Mouse (Mus musculus): ENCODE measurements around the gene Gm5901. TPM values are rescaled to one million over a fixed set of nuclear protein-coding genes. Genes with fewer than 3 reads are reported as not detected.
"Not testable (repeated sequence)": the region's sequence is repeated elsewhere in the genome, so short reads cannot be mapped to it uniquely, and the experiment has no call there.

Gm5901 gene
- polyA plus RNA-seq, 1 experiment from 2014 or later = not detected

DNA sequence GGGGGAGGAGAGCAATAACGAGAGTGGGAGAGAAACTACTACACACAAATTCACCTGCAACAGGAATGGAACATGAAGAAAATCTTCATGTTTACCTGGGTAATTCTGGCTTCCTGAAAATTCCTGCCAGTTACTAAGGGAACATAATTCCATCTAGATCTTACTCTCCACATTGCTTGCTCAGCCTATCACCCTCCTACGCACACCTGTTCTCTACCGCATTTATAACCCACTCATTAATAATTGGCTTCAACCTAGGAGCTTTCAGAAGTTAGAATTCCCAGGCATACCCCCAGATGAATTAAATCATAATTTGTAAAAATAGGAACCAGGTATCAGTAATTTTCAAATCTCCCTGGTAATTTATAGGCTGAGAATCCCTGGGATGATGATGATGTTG lies 862 bp upstream of the Gm5901 start:
- WGBS = 97% methylated on average over 3 of the region's 3 CpGs
- H3K9me3 ChIP-seq = no peaks in the 10 kb centered on the region
- no peaks in the 10 kb centered on the region for H3K4me1 ChIP-seq
- H3K36me3 ChIP-seq (replicated peaks) = peaks cover 72% of the 10 kb centered on the region
- H3K4me3 ChIP-seq = no peak overlapping the region
- H3K27me3 ChIP-seq (replicated peaks; ENCODE audit: low read depth, poor library complexity, severe bottlenecking) = no peaks in the 10 kb centered on the region
- no peak for DNase-seq (ENCODE audit: low spot score)
- no peak overlapping the region for H3K27ac ChIP-seq (replicated peaks)

DNA sequence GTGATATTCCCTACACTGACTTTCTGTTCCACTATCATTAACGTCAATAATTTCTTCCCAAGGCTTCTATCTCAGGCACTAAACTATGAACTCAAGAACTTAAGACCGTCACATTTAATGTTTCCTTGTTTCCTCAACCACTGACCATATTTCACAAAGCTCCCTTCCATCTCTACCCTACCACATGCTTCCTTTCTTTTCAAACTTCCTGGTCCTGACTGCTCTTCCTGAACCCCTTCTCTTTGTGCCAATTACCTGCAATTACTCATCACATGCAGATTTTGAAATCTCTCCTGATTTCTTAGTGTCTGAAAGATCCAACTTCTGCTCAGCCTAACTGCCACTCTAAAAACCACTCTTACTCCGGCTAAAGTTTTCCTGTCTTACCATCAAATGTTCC lies 5.5 kb downstream of the Gm5901 start:
- no peaks in the 10 kb centered on the region for H3K9me3 ChIP-seq
- H3K4me3 ChIP-seq = no peak overlapping the region
- DNase-seq (ENCODE audit: low spot score) = no peak
- WGBS = 93% methylated on average over 3 of the region's 3 CpGs
- H3K27ac ChIP-seq (replicated peaks) = no peak overlapping the region
- H3K4me1 ChIP-seq = no peaks in the 10 kb centered on the region
- peaks cover 98% of the 10 kb centered on the region for H3K36me3 ChIP-seq (replicated peaks)
- H3K27me3 ChIP-seq (replicated peaks; ENCODE audit: low read depth, poor library complexity, severe bottlenecking) = no peaks in the 10 kb centered on the region

DNA sequence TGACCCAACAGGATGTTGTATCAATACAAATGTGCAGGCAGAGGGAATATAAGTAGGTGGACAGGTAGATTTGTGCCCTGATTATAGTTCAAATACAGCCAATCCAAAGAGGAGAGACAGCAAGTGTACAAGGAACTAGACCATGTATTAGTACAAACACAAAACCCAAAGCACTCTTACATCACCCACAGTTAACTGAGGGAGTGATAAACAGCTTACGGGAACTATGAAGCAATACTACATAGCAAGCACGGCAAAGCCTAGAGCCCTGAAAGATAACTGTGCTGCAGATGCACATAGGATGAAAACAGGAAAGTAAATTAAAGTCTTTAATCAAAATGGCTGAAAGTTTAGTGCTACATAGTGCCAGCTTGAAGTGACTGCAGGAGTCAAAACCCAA lies 12.9 kb downstream of the Gm5901 start:
- DNase-seq (ENCODE audit: low spot score) = no peak
- no peaks in the 10 kb centered on the region for H3K9me3 ChIP-seq
- no peak overlapping the region for H3K27ac ChIP-seq (replicated peaks)
- H3K4me3 ChIP-seq = no peak overlapping the region
- no peaks in the 10 kb centered on the region for H3K27me3 ChIP-seq (replicated peaks; ENCODE audit: low read depth, poor library complexity, severe bottlenecking)
- WGBS = 94% methylated on average over 2 of the region's 2 CpGs
- no peaks in the 10 kb centered on the region for H3K4me1 ChIP-seq
- peaks cover 84% of the 10 kb centered on the region for H3K36me3 ChIP-seq (replicated peaks)

DNA sequence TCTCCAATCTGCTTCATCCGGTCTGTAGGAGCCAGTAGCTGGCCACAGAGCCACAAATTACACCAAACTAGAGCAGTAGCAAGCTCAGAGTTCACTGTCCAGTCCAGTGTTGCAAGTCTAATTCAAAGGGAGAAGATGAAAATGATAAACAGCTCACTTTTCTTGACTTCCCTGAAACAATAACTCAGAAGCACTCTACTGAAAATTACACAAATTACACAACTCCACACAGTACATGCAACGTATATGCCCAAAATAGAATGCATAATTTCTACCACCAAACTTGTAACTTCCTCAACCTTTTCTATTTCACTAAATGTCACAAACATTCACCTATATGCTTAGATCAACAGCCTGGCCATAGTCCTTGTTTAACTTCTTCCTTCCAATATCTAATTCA lies 15.4 kb downstream of the Gm5901 start:
- no peak for DNase-seq (ENCODE audit: low spot score)
- H3K36me3 ChIP-seq (replicated peaks) = peaks cover 66% of the 10 kb centered on the region
- H3K27ac ChIP-seq (replicated peaks) = no peak overlapping the region
- no peaks in the 10 kb centered on the region for H3K27me3 ChIP-seq (replicated peaks; ENCODE audit: low read depth, poor library complexity, severe bottlenecking)
- WGBS = 89% methylated on average over 2 of the region's 2 CpGs
- no peak overlapping the region for H3K4me3 ChIP-seq
- H3K4me1 ChIP-seq = peaks cover 4% of the 10 kb centered on the region; the same call in 1 of the 2 replicates
- no peaks in the 10 kb centered on the region for H3K9me3 ChIP-seq

DNA sequence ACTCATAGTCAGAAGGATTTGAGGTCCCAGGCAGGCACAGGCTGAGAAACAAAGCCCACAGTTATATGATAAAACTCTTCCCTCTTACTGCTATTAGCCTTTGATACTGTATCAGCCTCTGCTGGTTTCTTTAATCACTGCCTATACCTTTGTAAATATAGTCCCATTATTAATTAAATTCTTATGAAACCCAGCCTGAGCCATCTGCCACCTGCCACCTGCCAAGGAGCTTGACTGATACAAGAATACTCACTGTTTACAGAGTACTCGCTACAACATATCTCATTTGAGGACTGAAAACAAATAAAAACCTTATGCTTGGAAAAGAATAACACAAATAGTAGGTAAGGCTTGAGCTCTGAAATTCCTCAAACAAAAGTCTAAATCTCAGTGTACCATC lies 19.8 kb downstream of the Gm5901 start:
- Histone ChIP-seq H3K27me3 (replicated peaks; ENCODE audit: low read depth, poor library complexity, severe bottlenecking) (no peaks in the 10 kb centered on the region), H3K4me1 (peaks cover 15% of the 10 kb centered on the region), H3K27ac (replicated peaks) (no peak overlapping the region), H3K9me3 (no peaks in the 10 kb centered on the region), H3K36me3 (replicated peaks) (peaks cover 28% of the 10 kb centered on the region), H3K4me3 (no peak overlapping the region)
- WGBS = 89% methylated on average over 1 of the region's 1 CpGs
- DNase-seq (ENCODE audit: low spot score) = no peak

DNA sequence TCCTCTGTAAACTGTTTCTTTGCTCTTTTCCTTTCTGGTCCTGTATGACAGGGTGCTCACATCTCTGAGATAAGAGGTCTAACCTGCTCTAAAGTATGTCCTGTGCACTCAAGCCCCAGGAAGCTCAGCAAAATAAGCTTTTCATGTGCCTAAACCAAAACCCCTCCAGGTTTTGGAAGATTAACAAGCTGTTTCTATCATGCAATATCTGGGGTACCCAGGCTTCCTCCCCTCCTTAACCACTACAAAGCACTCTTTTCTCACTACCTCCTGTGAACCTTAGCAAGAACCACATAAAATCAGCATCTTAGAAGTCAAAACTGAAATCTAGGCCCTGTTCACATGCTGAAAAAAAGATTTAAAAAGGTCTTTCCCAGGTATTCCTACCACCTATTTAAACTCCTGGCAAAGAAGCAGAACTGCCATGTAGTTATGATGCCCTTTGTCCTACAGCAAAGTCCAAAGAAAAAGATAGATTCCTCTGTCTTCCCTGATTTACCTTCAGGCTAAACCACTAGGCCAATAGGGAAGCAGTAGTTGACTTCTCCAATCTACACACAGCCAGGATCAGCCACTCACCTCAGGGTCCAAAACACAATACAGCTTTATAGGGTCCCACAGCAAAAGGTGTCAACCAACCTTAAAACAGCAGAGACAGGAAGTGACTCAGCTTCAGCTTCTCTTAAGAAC lies 20.4 kb downstream of the Gm5901 start:
- Histone ChIP-seq H3K9me3 (no peaks in the 10 kb centered on the region), H3K4me3 (no peak overlapping the region), H3K27ac (replicated peaks) (no peak overlapping the region), H3K36me3 (replicated peaks) (peaks cover 21% of the 10 kb centered on the region), H3K4me1 (peaks cover 15% of the 10 kb centered on the region), H3K27me3 (replicated peaks; ENCODE audit: low read depth, poor library complexity, severe bottlenecking) (no peaks in the 10 kb centered on the region)
- DNase-seq (ENCODE audit: low spot score) = no peak

DNA sequence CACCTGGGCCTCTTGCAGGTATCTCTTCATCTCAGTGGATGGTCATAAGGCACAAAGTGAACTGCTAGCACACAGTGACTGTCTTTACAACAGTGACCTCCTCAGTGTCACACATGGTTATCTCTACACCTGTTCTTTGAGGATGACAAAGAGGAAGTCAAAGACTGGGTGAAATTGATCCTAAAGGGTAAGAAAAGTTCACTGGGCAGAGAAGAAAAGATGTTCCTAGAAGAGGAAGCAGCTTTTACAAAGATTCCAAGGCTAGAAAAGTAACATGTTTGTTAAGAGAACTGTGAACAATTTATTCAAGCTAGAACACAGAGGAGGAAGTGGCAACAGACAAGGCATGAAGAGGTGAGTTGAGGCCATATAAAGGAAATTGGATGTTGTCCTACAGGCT lies 21.3 kb downstream of the Gm5901 start:
- DNase-seq (ENCODE audit: low spot score) = no peak
- no peaks in the 10 kb centered on the region for H3K27me3 ChIP-seq (replicated peaks; ENCODE audit: low read depth, poor library complexity, severe bottlenecking)
- no peak overlapping the region for H3K4me3 ChIP-seq
- H3K36me3 ChIP-seq (replicated peaks) = peaks cover 19% of the 10 kb centered on the region
- peaks cover 20% of the 10 kb centered on the region for H3K4me1 ChIP-seq
- no peaks in the 10 kb centered on the region for H3K9me3 ChIP-seq
- no peak overlapping the region for H3K27ac ChIP-seq (replicated peaks)

DNA sequence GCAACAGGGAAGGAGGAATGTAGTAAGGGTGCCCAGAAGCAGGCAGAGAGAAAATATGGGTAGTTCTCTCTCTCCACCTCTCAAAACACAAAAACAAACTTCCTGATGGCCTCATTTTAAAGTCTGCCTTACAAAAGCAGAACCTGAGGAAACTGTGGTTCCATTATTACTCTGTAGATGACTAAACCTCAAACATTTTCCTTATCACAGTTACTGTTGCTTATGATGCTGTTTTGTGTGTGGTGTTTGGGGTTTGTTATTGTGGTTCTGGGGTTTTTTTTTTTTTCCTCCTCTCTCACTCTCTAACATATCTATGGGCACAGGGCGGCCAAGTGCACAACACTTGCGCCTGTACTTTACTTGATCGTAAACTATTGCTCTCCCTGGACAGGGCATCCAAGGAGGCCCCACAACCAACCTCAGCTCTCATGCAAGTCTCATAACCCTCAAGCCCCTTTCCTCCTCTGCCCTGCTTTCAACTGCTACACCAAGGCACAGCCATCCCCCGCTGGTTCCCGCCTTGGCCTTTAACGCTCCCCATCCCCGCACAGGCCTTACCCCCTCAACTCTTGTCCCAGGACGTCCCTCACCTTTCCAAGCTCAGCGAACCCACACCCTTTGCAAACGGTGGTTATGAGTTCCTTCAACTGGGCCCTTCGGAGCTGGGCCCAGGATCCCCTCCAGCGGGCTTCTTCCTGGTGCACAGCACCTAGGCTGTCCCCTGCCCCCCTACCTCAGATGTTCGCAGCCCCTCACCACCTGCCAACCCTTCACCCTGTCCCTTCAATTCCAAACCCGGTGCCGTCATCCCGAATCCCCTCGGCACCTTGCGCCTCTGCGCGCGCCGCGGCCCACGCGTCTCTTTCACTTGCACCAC lies 24.5 kb downstream of the Gm5901 start:
- Histone ChIP-seq H3K36me3 (replicated peaks) (peaks cover 7% of the 10 kb centered on the region), H3K27ac (replicated peaks) (peak overlapping the region; percentile 88), H3K4me1 (peaks cover 18% of the 10 kb centered on the region), H3K4me3 (peak overlapping the region; percentile 92), H3K27me3 (replicated peaks; ENCODE audit: low read depth, poor library complexity, severe bottlenecking) (no peaks in the 10 kb centered on the region), H3K9me3 (no peaks in the 10 kb centered on the region)
- WGBS = 2% methylated on average over 25 of the region's 25 CpGs
- DNase-seq (ENCODE audit: low spot score) = no peak

DNA sequence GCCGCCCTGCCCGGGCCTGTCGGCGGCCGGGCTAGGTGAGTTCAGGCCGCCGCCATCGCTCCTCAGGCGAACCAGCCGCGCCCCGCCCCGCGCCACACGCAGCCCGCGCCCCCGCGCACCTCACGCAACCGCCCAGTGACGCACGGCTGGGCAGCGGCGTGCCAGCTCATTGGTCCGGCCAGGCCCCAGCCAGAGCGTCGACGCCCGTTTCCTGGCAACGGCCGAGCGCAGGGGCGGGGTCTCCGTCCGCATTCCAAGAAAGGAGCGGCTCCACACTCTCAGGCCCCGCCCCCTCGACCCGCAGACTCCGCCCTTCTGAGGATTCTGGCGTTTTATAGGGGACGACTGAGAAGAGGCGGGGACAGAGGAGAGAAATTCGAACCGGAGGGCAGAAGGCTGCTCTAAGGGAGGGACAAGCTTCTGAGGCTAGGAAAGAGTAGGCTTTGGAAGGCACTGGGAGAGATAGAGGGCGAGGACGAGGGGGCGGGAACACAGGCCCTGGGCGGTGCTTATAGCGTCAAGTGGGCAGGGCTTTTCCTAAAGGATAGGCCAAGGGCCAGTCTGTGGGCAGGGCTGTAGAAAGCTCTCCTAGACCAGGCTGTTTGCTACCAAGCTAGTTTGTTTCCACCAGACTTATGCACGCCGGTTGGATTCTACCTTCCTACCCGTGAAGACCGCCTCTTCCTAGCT lies 25.2 kb downstream of the Gm5901 start, which contains the start of gene Fam160a2:
TSS of gene Fam160a2 (minus strand) at position 120 of the 690 bp plus-strand sequence.
- peak; percentile 100 for DNase-seq (ENCODE audit: low spot score)
- Histone ChIP-seq H3K4me1 (peaks cover 16% of the 10 kb centered on the region), H3K9me3 (no peaks in the 10 kb centered on the region), H3K27ac (replicated peaks) (peak within 1 kb of the TSS; percentile 88), H3K27me3 (replicated peaks; ENCODE audit: low read depth, poor library complexity, severe bottlenecking) (no peaks in the 10 kb centered on the region), H3K4me3 (peak within 1 kb of the TSS; percentile 92), H3K36me3 (replicated peaks) (peaks cover 6% of the 10 kb centered on the region)
- under 1% methylated on average over 55 of the region's 55 CpGs for WGBS

DNA sequence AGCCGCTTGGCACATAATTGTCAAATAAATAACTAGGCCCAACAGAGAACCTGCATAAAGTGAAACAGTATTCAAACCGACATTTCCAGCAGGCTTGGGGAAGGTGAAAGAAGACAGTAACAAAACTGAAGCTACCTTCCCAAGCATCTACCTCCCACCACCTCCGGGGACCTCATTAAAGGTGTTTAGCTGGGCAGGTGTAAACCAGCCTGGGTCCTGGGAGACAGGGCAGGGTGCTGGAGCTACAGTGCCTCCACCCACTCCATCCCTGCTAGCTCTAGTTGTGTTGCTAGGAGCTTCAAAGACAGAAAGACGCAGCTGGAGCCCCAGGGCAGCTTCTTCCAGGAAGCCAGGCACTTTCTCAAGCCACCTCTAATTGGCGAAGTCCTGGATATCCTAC lies 29.4 kb downstream of the Gm5901 start, which contains the start of gene Cnga4:
TSS of gene Cnga4 (plus strand) at position 301 of the 400 bp plus-strand sequence.
- Histone ChIP-seq H3K4me3 (no peak within 1 kb of the TSS), H3K4me1 (peaks cover 6% of the 10 kb centered on the region), H3K27ac (replicated peaks) (no peak within 1 kb of the TSS), H3K9me3 (no peaks in the 10 kb centered on the region), H3K36me3 (replicated peaks) (no peaks in the 10 kb centered on the region), H3K27me3 (replicated peaks; ENCODE audit: low read depth, poor library complexity, severe bottlenecking) (no peaks in the 10 kb centered on the region)
- no peak for DNase-seq (ENCODE audit: low spot score)
- 68% methylated on average over 5 of the region's 5 CpGs for WGBS

DNA sequence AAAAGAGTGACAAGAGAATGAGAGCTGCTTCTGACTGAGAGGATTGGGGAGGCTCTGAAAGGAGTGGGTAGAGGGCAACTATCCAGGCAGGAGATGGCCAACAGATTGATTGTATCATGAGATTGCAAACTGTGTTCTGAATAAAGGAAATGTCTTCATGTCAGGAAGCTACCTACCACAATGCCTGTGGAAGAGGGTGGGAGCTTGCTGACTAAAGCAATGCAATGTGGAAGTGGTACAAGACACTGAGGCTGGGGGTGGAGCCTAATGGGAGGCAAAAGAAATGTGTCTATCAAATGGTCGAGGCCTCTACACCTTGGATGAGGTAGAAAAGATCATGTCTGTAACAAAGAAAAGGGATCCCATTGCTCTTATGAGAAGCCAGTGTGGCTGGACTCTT lies 31.5 kb downstream of the Gm5901 start:
- no peak overlapping the region for H3K27ac ChIP-seq (replicated peaks)
- no peak overlapping the region for H3K4me3 ChIP-seq
- H3K9me3 ChIP-seq = no peaks in the 10 kb centered on the region
- no peak for DNase-seq (ENCODE audit: low spot score)
- no peaks in the 10 kb centered on the region for H3K4me1 ChIP-seq
- no peaks in the 10 kb centered on the region; the same call in 1 of the 2 replicates for H3K27me3 ChIP-seq (replicated peaks; ENCODE audit: low read depth, poor library complexity, severe bottlenecking)
- 78% methylated on average over 1 of the region's 1 CpGs for WGBS
- no peaks in the 10 kb centered on the region for H3K36me3 ChIP-seq (replicated peaks)

DNA sequence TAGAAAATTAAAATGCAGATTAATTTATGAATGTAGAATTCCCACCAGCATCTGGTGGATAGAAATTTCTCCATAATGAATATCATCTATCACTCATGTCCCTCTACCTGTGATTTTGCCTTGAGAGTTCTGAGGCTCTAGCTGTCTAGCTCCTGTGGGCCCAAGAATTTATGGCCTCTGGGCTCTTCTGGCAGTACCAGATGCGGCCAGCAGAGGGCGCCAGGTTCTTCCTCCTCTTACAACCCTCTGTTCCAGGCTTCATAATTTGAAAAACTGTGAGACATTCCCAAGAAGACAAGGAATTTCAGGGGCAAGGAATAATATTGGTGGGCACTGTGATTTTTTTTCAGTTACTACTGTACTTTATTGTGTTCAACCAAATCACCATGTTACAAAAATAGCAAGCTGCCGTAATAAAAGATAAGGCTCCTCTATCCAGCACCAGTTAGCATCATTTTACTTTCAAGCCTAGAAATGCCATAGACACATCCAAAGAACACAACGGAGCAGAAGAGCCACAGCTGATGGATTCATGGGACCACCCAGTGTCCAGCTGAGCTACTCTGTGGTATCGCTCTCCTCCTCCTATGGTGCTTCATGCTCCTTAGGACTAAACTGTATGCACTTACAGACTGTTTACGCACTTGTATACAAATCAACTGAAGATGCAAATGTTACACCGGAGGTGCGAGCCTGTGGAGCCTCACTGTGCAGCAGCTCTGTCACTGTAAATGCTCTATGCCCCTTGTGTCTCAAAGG lies 37.2 kb downstream of the Gm5901 start:
- H3K27ac ChIP-seq (replicated peaks); H3K36me3 ChIP-seq (replicated peaks); H3K4me1 ChIP-seq; H3K9me3 ChIP-seq; H3K27me3 ChIP-seq (replicated peaks; ENCODE audit: low read depth, poor library complexity, severe bottlenecking); H3K4me3 ChIP-seq: not testable (repeated sequence)
- peak; percentile 80 for DNase-seq (ENCODE audit: low spot score)
- WGBS = 62% methylated on average over 8 of the region's 8 CpGs

Data from embryonic facial prominence, embryonic 10.5 days (tissue).